Mouse (Mus musculus) c-Kit-positive CD71-negative TER-119-negative erythroid progenitor cells, embryonic 14.5 days (primary cell): ENCODE measurements around the gene Nppa.
A peak's percentile ranks its signal among the peaks of the same experiment; 100 is the strongest.

Source experiments
- DNase-seq: peaks from one replicate; pipeline ENCODE4 v3.0.0-alpha.2; 2013; ENCODE audit warnings: low read depth

Nppa gene

GRCm38 (mm10) chr4:148000202-148000772 is at the start of gene Nppa:
Nppa (plus strand) TSS chr4:148000722.
- no peak for DNase-seq

- DNase-seq = peak; percentile 50
Measured at GRCm38 (mm10) chr4:147953590-147953989, 46.9 kb upstream of the Nppa start.

- peak; percentile 46 for DNase-seq
Measured at GRCm38 (mm10) chr4:147957141-147957540, 43.4 kb upstream of the Nppa start.

GRCm38 (mm10) chr4:147959881-147960831 is 40.4 kb upstream of the Nppa start:
- peak; percentile 89 for DNase-seq

- no peak for DNase-seq
Measured at GRCm38 (mm10) chr4:147962781-147963180, 37.7 kb upstream of the Nppa start.

- no peak for DNase-seq
Measured at GRCm38 (mm10) chr4:147963623-147964022, 36.9 kb upstream of the Nppa start.

- DNase-seq = no peak
Measured at GRCm38 (mm10) chr4:147965712-147966111, 34.8 kb upstream of the Nppa start.

- DNase-seq = no peak
Measured at GRCm38 (mm10) chr4:147968816-147969215, 31.7 kb upstream of the Nppa start.

GRCm38 (mm10) chr4:147969337-147969736 is 31.2 kb upstream of the Nppa start:
- no peak for DNase-seq

- no peak for DNase-seq
Measured at GRCm38 (mm10) chr4:147976237-147976636, 24.3 kb upstream of the Nppa start.

GRCm38 (mm10) chr4:147977726-147978125 is 22.8 kb upstream of the Nppa start:
- no peak for DNase-seq

- DNase-seq = no peak
Measured at GRCm38 (mm10) chr4:147978391-147978790, 22.1 kb upstream of the Nppa start.

- DNase-seq = no peak
Measured at GRCm38 (mm10) chr4:147979441-147979860, 21.1 kb upstream of the Nppa start.

GRCm38 (mm10) chr4:147985205-147986132 is 15.1 kb upstream of the Nppa start, which contains the start of gene Nppb:
Nppb (plus strand) TSS chr4:147985788.
- DNase-seq = peak; percentile 44

- DNase-seq = no peak
Measured at GRCm38 (mm10) chr4:147993571-147994095, 6.9 kb upstream of the Nppa start.

- no peak for DNase-seq
Measured at GRCm38 (mm10) chr4:147995311-147995710, 5.2 kb upstream of the Nppa start.

GRCm38 (mm10) chr4:148001013-148001789 is 679 bp downstream of the Nppa start:
- no peak for DNase-seq

- no peak for DNase-seq
Measured at GRCm38 (mm10) chr4:148001866-148002265, 1.3 kb downstream of the Nppa start.

GRCm38 (mm10) chr4:148004361-148004760 is 3.8 kb downstream of the Nppa start:
- no peak for DNase-seq

GRCm38 (mm10) chr4:148008412-148008811 is 7.9 kb downstream of the Nppa start:
- DNase-seq = no peak

- DNase-seq = no peak
Measured at GRCm38 (mm10) chr4:148009641-148010040, 9.1 kb downstream of the Nppa start.
